Mouse (Mus musculus) stomach, embryonic 14.5 days (tissue): ENCODE data around the gene Prr19. TPM values are rescaled to one million over a fixed set of nuclear protein-coding genes. Genes with fewer than 3 reads are reported as not detected.

ENCODE experiments used
- ATAC-seq: fragments of 200-750 bp; cut with Nextera tagmentation; 2 replicates; pipeline ENCODE4 v1.8.0; 2017; ENCODE audit warnings: low read depth, moderate TSS enrichment; ENCODE audit not compliant: insufficient number of reproducible peaks, insufficient read depth, low FRiP score
- H3K27ac ChIP-seq: fragments of 300-500 bp; sonication (generic); 2 replicates; pipeline ENCODE4 v1.5.1; 2014; ENCODE audit warnings: mild to moderate bottlenecking, low read length, moderate library complexity, mixed read lengths
- H3K27me3 ChIP-seq: fragments of 300-500 bp; sonication (generic); 2 replicates; pipeline ENCODE4 v1.6.1; 2014; ENCODE audit warnings: low read length, control low read depth, mixed read lengths; ENCODE audit not compliant: control insufficient read depth, insufficient read depth
- H3K36me3 ChIP-seq: fragments of 300-500 bp; sonication (generic); 2 replicates; pipeline ENCODE4 v1.6.1; 2014; ENCODE audit warnings: mild to moderate bottlenecking, control low read depth, low read length, moderate library complexity, mixed read lengths; ENCODE audit not compliant: control insufficient read depth, insufficient read depth
- H3K4me1 ChIP-seq: fragments of 300-500 bp; sonication (generic); 2 replicates; pipeline ENCODE4 v1.6.1; 2014; ENCODE audit warnings: low read length, control low read depth, mixed read lengths; ENCODE audit not compliant: control insufficient read depth, insufficient read depth
- H3K4me2 ChIP-seq: fragments of 300-500 bp; sonication (generic); replicated peaks from 2 replicates; pipeline ENCODE4 v1.6.1; 2014; ENCODE audit warnings: low read depth, low read length, control low read depth
- H3K4me3 ChIP-seq: fragments of 300-500 bp; sonication (generic); 2 replicates; pipeline ENCODE4 v1.5.1; 2014; ENCODE audit warnings: low read depth, low read length, control low read depth
- H3K9ac ChIP-seq: fragments of 300-500 bp; sonication (generic); replicated peaks from 2 replicates; pipeline ENCODE4 v1.6.1; 2014; ENCODE audit warnings: low read depth, mild to moderate bottlenecking, control low read depth, low read length, moderate library complexity, mixed read lengths
- H3K9me3 ChIP-seq: fragments of 300-500 bp; sonication (generic); 2 replicates; pipeline ENCODE4 v1.6.1; 2016; ENCODE audit warnings: low read depth, low read length, control low read depth; ENCODE audit not compliant: control insufficient read depth
- WGBS: fragments of 180-500 bp; shearing (Covaris S2); extraction: QIAGEN DNeasy Blood & Tissue Kit; methylation state at CpG from one replicate; pipeline ENCODE4 v1.1.7; 2014; 5-methylcytosine and 5-hydroxymethylcytosine counted together
- polyA plus RNA-seq: library from polyadenylated mRNA; unstranded; fragments of >200 nt; fragmentation: Nextera tagmentation; extraction: Ambion mirVana; gene quantifications from 2 replicates; pipeline ENCODE4 v1.2.1, GENCODE M21; 2014

Prr19 gene
- polyA plus RNA-seq, 1 experiment from 2014 or later = 1.1 TPM

DNA sequence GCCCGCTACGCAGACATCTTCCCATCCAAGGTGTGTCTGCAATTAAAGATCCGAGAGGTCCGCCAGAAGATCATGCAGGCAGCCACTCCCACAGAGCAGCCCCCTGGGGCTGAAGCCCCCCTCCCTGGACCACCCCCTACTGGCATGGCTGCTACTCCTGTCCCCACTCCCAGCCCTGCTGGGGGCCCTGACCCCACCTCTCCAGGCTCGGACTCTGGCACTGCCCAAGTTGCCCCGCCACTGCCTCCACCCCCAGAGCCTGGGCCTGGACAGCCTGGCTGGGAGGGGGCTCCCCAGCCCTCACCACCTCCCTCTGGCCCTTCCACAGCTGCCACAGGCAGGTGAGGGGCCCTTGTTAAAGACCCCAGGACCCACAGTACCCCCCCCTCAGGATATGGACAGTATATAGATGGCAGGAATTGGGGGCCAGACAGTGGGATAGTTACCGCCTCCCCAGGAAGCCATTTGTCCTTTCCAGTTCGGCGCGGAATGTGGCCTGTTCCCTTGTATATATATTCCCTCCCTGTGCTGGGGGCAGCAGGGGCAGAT, 7.9 kb upstream of the Prr19 start:
- H3K27ac ChIP-seq = no peak overlapping the region
- no peak overlapping the region for H3K4me3 ChIP-seq
- H3K27me3 ChIP-seq = no peaks in the 10 kb centered on the region
- peaks cover 8% of the 10 kb centered on the region; the same call in 1 of the 2 replicates for H3K4me1 ChIP-seq
- H3K36me3 ChIP-seq = peaks cover 71% of the 10 kb centered on the region
- no peak for ATAC-seq
- 74% methylated on average over 9 of the region's 10 CpGs for WGBS
- H3K9me3 ChIP-seq = no peaks in the 10 kb centered on the region
- H3K9ac ChIP-seq = no peak overlapping the region
- no peak overlapping the region for H3K4me2 ChIP-seq

DNA sequence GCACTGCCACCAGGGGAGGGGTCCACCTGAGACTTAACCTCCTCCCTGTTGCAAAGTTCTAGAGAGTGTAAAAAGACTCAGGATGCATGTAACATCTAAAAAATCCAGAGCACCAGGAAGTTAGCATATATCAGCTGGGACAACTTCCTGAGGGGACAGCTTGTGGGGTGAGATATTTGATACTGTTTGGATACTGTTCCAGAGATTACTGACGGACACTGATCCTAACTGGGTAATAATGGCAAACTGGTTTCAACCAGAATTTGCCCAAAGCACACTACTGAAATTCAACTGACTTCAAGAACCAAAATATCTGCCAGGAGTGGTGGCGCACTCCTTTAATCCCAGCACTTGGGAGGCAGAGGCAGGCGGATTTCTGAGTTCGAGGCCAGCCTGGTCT, 6.7 kb upstream of the Prr19 start:
- Histone ChIP-seq H3K4me3 (no peak overlapping the region), H3K36me3 (peaks cover 59% of the 10 kb centered on the region), H3K9me3 (no peaks in the 10 kb centered on the region), H3K9ac (no peak overlapping the region), H3K27me3 (no peaks in the 10 kb centered on the region), H3K4me2 (no peak overlapping the region), H3K4me1 (peaks cover 8% of the 10 kb centered on the region; the same call in 1 of the 2 replicates), H3K27ac (no peak overlapping the region)
- ATAC-seq = no peak
- 86% methylated on average over 4 of the region's 4 CpGs for WGBS

DNA sequence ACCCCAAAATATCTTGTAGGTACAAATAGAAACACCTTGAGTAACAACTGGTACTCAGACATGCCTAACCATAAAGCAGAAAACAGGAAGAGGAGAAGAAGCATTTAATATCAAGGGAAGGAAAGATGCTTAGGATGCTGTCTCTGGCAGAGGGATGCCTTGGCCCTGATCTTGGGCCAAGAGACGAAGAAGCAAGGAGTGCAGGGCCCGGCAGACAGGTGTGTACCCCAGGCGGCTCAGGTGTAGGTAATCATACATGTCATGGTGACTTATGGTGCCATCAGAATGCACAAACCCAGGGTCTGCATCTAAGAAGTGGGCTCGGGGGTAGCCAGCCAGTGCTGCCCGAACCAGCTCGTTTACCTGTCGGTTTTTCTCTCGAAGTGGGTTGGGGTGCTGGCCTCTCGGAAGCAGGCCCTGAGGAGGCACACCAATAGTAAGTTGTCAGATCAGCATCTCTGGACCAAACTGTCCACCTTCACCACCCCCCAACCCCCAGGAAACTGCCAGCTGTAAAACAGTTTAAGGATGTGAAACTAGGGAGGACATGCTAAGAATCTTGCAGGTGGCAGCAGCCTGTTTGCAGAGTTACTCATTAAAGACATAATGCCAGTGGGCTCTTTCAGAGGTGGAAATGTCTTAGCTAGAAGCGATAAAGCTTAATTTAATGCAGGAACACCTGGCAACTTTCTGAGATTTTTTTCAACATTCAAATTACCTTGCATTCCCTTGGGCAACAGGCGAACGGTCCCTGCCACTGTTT, 6.1 kb upstream of the Prr19 start:
- Histone ChIP-seq H3K36me3 (peaks cover 52% of the 10 kb centered on the region), H3K4me3 (no peak overlapping the region), H3K27ac (no peak overlapping the region), H3K4me2 (no peak overlapping the region), H3K9ac (no peak overlapping the region), H3K27me3 (no peaks in the 10 kb centered on the region), H3K9me3 (no peaks in the 10 kb centered on the region), H3K4me1 (peaks cover 8% of the 10 kb centered on the region; the same call in 1 of the 2 replicates)
- 84% methylated on average over 12 of the region's 12 CpGs for WGBS
- ATAC-seq = no peak

DNA sequence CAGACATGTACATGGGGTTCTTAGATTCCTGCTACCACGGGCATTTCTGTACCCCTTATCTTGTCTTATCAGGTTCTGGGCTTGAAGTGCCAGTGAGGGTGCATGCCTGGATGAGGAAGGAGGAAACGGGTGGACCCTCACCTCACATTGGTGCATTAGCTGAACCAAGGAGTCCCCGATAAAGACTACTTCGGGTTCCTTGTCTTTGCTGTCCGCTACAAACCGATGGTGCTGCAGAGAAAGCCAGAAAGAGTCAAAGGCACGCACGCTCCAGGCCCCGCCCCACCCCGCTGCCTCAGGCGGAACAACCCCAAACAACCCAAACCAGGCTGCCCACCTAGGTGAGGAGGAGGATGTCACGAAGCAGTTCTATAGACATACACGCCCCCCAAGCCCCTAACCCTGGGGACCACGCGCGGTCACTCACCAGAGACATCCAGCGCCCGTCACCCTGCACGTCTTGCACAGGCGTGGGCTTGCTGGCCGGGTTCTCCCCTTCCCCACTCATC, 4.2 kb upstream of the Prr19 start:
- Histone ChIP-seq H3K9me3 (no peaks in the 10 kb centered on the region), H3K27me3 (no peaks in the 10 kb centered on the region), H3K27ac (peak overlapping the region; percentile 92), H3K36me3 (peaks cover 34% of the 10 kb centered on the region), H3K4me2 (peak overlapping the region; percentile 69), H3K9ac (peak overlapping the region; percentile 60), H3K4me3 (peak overlapping the region; percentile 66), H3K4me1 (peaks cover 6% of the 10 kb centered on the region; the same call in 1 of the 2 replicates)
- under 1% methylated on average over 21 of the region's 21 CpGs for WGBS
- peak; percentile 39; the same call in 1 of the 2 replicates for ATAC-seq

DNA sequence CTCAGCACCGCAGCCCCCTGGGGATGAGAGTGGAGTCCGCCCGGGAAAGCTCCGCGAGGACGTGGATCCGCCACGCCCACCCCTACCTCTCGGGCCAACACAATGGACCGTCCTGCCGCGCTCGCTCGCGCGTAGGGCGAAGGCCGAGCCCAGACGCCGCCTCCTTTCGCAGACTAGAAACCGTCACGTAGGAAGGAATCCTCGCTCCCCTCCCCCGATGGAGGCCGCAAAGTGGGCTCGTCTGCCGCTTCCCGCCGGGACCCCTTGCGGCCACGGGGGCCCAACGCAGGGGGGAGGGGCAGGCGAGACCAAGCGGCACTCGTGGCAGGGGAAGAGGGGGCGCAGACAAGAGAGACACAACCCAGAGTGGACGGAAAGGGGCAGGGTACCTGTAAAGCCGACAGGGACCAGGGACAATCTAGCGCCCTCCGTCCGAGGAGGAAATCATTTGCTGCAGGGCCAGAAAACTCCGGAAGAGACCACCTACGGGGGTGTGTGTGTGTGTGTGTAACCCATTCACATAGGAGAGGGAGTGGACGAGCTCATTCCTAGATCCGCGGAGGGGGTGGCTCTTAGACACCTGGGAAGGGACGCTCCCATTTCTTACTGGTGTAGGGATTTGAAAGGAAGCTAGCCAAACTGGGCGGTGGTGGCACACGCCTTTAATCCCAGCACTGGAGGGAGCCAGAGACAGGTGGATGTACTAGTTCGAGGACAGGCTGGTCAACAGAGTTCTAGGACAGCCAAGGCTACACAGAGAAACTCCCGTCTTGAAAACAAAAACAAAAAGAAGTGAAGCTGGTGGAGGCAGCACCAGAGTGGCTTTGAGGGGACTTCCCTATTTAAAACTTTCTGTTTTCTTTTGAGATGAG, 3.5 kb upstream of the Prr19 start, which contains the start of gene Pafah1b3:
Gene Pafah1b3, minus strand, starts transcription at position 533 of the 872 bp plus-strand sequence.
- ATAC-seq = peak; percentile 89
- peak within 1 kb of the TSS; percentile 69 for H3K4me2 ChIP-seq
- peak within 1 kb of the TSS; percentile 92 for H3K27ac ChIP-seq
- under 1% methylated on average over 52 of the region's 52 CpGs for WGBS
- H3K9me3 ChIP-seq = no peaks in the 10 kb centered on the region
- peak within 1 kb of the TSS; percentile 60 for H3K9ac ChIP-seq
- H3K4me1 ChIP-seq = peaks cover 6% of the 10 kb centered on the region; the same call in 1 of the 2 replicates
- no peaks in the 10 kb centered on the region for H3K27me3 ChIP-seq
- H3K36me3 ChIP-seq = peaks cover 27% of the 10 kb centered on the region
- peak within 1 kb of the TSS; percentile 66 for H3K4me3 ChIP-seq

DNA sequence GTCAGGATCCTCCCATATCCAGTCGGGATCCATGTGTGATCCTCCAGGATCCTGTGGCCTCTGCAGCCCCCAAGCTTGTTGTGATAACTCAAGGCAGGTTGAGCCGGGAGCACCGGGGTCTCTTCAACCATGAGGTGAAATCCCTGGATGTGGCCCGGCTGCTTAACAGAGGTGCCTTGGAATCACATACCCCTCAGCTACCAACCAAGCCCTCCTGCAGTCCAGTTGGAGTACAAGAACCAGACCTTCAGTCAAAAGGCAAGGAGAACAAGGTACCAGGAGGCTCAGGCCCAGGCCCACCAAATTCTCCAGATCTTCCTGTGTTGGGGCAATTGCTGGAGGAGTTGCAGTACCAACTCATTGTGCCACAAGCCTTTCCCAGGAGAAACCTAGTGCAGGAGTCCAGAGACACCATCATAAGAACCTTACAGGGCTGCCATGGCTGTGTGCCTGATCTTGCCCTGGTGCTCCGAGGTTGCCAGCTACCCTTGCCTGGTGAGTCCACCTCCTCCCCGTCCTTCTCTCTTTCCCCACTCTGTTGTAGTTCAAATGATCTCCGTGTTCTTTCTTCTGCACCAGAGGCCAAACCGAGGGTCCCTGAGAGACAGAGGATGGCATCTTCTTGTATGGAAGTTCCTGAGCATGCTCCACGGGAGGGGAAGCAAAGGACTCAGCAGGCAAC, 1.9 kb downstream of the Prr19 start:
- no peak overlapping the region for H3K27ac ChIP-seq
- no peaks in the 10 kb centered on the region for H3K27me3 ChIP-seq
- no peak overlapping the region for H3K4me3 ChIP-seq
- H3K36me3 ChIP-seq = no peaks in the 10 kb centered on the region
- H3K4me1 ChIP-seq = no peaks in the 10 kb centered on the region
- H3K9me3 ChIP-seq = no peaks in the 10 kb centered on the region
- no peak for ATAC-seq
- WGBS = 52% methylated on average over 9 of the region's 9 CpGs
- no peak overlapping the region for H3K9ac ChIP-seq
- no peak overlapping the region for H3K4me2 ChIP-seq

DNA sequence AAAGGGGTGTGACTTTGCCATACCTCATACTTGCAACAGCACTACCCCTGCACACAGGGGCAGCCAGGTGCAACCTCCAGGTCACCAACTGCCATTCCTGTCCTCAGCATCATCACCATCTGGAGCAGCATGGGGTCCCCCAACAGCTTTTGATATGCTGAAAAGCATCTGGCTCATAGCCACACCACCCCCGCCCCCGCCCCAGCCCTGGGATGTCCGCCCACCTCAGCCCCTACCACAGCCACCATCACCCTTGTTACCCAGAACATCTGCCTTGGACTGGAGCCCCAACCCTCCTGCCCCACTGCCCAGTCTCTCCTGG, 2.4 kb downstream of the Prr19 start:
- Histone ChIP-seq H3K9ac (no peak overlapping the region), H3K27me3 (no peaks in the 10 kb centered on the region), H3K4me2 (no peak overlapping the region), H3K9me3 (no peaks in the 10 kb centered on the region), H3K36me3 (no peaks in the 10 kb centered on the region), H3K4me3 (no peak overlapping the region), H3K27ac (no peak overlapping the region), H3K4me1 (no peaks in the 10 kb centered on the region)
- WGBS = 76% methylated on average over 3 of the region's 3 CpGs
- no peak for ATAC-seq

DNA sequence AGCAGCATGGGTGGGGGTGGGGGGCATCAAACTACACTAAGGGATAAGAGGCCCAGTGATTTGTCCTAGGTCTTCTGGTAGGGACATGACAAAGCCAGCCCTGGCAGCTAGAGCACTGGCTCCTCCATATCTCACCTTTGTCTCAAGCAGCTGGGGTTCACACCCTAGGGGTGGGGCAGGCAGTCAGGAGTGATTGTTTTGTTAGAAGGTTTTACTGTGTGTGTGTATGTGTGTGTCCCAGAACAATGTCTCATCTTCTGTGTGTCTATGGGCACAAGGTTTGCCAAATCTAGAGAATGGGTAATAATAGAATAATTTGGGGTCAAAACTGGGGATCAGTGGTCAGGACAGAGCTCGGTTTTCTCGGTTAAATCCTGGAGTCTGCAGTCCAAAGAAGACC, 4.3 kb downstream of the Prr19 start:
- ATAC-seq = no peak
- 0% methylated on average over 2 of the region's 2 CpGs for WGBS
- Histone ChIP-seq H3K4me2 (peak overlapping the region; percentile 96), H3K9me3 (no peaks in the 10 kb centered on the region), H3K4me1 (no peaks in the 10 kb centered on the region), H3K27ac (no peak overlapping the region), H3K27me3 (no peaks in the 10 kb centered on the region), H3K36me3 (no peaks in the 10 kb centered on the region), H3K4me3 (peak overlapping the region; percentile 41), H3K9ac (no peak overlapping the region)
